Mouse (Mus musculus): ENCODE measurements around the gene Plekhg4.

The Plekhg4 gene

GRCm38 (mm10) chr8:105373032-105373431 is at the start of gene Plekhg4:
TSS of gene Plekhg4 (plus strand) at chr8:105373274.
- DNase-seq (ENCODE audit: low spot score) = no peak

- no peak for DNase-seq (ENCODE audit: low spot score)
Measured at GRCm38 (mm10) chr8:105325641-105326093, 47.4 kb upstream of the Plekhg4 start.

DNA sequence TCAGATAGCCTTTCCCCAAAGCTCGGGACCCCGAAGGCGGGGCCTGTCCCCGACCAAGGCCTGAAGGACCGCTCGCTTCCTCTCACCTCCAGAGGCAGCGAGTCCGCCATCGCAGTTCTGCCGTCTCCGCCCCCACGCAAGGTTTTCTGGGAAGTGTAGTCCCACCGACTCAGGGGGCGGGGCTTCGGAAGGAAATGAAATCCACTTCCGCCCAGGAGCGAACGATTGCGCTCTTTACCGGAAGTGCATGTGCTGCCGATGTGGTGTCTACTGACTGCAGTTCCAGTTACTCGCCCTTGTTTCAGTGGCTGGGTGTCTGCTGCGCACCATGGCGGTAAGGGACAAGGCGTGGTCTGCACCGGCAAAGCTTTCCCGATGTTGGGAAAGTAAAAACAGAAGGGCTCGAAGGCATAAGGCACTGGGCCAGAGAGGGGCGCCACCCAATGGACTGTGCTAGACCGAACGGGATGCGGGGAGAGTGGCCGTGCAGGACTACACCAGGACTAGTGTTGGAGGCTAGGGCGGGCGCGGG is 46.9 kb upstream of the Plekhg4 start, which contains the start of the genes Lrrc29 and Tmem208:
Lrrc29 (minus strand) TSS at position 138 of the 532 bp plus-strand sequence.
Tmem208 (plus strand) TSS at position 214 of the 532 bp plus-strand sequence.
- peak; percentile 97 for DNase-seq (ENCODE audit: low spot score)

- DNase-seq (ENCODE audit: low spot score) = no peak
Measured at GRCm38 (mm10) chr8:105326968-105327367, 46.1 kb upstream of the Plekhg4 start.

- no peak for DNase-seq (ENCODE audit: low spot score)
Measured at GRCm38 (mm10) chr8:105330325-105330724, 42.7 kb upstream of the Plekhg4 start.

GRCm38 (mm10) chr8:105331469-105331868 is 41.6 kb upstream of the Plekhg4 start:
- DNase-seq (ENCODE audit: low spot score) = no peak

DNA sequence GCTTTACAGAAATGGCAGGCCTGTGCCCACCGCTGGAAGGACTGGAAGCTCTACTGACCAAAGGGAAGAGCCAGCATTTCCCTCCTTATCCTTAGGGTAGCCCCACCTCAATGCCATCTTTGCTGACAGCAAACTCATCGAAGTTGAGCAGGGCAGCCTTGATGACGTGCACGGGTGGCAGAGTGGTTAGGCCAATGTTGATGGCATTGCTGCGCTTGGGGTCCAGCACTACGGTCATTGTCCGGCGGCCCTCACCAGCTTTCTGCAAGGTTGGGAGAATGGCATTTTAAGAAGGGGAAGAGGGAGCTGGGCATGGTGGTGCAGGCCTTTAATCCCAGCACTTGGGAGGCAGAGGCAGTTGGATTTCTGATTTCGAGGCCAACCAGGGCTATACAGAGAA is 41.1 kb upstream of the Plekhg4 start:
- no peak for DNase-seq (ENCODE audit: low spot score)

DNA sequence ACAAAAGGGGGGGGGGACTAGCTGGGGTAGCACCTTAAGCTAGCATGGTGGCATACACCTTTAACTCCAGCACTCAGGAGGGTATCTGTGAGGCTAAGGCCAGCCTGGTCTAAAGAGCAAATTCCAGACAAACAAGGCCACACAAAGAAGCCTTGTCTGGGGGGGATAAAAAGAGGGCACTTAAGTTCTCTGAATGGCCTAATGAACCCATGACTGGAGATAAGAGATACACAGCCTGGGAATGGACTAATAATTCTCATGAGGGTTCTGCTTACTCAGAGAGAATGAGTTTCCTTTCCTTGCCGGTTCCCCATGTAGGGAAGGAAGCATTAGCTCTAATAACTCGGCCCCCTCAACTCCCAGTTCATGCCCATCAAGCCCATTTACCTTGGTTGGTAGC is 40.6 kb upstream of the Plekhg4 start:
- no peak for DNase-seq (ENCODE audit: low spot score)

DNA sequence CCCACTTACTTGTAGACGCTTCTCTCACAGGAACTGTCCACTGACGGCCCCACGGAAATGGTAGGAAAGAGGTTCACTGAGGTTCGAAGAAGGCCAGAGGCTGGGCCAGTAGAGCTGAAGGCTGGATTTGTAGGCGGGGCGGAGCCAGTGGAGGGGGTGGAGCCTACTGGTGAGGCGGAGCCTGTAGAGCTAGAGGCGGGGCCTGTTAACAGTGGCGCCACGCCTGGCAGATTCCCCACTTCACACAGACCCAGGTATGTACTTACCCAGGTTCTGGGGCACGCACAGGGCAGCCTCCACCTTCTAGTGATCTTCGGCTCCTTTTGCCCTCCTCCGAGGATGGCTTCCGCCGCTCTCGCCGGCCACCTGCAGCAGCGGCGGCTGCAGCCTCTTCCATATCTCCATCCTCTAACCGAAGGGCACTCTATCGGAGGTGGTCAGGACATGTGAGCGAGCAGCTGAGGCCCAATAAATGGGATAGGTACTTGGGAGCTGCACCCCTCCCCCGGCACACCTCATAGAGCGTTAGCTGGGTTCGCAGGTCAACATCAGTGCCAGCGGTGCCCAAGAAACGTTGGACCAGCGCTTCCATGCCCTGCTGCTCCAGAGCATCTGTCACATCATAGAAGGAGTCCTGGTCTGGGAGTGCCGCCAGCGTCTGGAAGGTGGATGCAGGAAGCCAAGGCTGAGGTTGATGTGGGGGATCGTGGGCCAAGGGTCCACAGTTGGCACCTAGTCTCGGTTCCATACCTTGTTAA is 36.5 kb upstream of the Plekhg4 start:
- no peak for DNase-seq (ENCODE audit: low spot score)

- DNase-seq (ENCODE audit: low spot score) = no peak
Measured at GRCm38 (mm10) chr8:105338992-105339391, 34.1 kb upstream of the Plekhg4 start.

GRCm38 (mm10) chr8:105339886-105340635 is 33.0 kb upstream of the Plekhg4 start:
- no peak for DNase-seq (ENCODE audit: low spot score)

DNA sequence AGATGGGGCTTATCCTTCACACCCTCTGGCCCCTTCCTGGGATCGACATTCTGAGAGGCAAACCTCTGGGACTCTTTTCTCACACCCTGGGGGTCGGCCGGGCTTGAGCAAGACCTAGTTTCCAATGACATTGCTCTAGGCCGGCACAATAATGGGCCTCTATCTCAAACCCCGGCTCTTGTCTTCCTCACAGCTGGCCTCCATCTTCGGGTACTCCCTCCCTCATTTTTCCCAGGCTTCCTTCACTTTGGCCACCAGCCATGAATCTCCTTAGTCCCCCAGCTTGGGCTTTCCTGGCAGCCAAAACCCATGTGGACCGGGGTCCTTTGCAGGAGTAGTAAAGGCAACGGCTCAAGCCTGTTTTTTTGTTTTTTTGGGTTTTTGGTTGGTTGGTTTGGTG is 31.7 kb upstream of the Plekhg4 start:
- DNase-seq (ENCODE audit: low spot score) = no peak

GRCm38 (mm10) chr8:105342768-105343167 is 30.3 kb upstream of the Plekhg4 start:
- DNase-seq (ENCODE audit: low spot score) = no peak

DNA sequence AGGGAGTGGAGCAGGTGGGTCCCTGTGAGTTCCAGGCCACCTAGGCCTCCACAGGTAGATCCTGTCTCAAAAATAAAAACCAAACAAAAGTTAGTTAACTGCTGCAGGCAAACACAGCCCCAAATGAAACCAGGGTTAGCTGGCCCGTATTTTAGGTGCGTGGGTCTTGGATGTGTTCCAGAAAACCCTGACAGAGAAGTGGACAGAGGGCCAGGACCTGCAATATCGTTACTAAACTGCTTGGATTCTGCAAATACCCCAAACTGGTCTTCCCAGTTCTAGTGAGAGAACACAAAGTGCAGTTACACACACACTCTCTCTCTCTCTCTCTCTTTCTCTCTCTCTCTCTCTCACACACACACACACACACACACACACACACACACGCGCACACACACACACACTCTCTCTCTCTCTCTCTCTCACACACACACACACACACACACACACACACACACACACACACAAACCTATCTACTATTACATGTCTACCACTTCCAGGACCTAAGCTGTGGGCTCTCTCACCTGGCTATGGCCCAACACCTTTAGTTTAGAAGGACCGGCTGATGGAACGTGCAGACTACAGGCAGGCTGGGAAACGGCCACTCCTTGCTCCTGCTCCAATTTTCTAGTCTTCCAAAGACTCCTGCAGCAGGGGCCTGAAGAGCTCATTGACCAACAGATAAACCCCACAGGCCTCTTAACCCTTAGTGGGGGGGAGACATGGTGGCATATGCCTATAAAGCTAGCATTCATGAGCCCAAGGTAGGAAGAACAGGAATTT is 29.1 kb upstream of the Plekhg4 start:
- no peak for DNase-seq (ENCODE audit: low spot score)

DNA sequence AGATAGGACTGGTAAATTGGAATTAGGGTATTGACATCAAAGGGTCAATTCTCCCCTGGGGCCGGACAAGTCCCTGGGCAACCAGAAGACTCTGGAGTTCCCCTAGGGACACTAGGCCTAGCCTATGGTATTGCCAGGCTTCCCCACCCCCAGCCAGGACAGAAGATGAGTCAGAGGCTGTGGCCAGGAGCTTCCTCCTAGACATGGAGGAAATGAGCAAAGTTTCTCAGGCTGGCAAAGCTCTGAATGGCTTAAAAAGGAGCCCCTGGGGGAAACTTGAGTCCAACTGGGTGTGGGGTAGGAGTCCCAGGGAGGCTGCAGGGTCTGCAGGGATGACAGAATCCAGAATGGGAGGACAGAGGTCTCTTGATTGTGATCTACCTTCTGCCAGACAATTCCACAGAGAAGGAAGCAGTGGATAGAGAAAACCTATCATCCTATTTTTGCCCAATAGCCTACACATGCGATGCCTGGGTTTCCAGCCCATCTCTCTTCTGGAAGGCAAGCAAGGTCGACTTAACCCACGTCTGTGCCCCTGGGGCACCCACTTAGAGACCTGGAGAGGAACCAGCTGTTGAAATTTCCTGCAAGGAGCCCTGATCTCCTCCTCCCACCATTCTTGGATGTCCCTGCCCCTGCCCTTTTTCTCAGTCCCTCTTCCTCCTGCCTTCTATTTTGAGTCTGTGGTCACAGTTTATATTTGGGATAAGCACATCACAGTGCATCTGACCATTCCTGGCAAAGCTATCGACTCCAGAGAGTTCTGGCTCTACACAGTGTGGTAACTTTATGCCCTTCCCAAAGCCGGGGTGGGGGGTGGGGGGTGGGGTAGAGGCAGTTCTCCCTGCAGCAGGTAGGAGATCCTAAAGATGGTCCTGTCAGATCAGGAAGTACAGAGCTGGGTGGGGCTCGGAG is 27.8 kb upstream of the Plekhg4 start:
- no peak for DNase-seq (ENCODE audit: low spot score)

GRCm38 (mm10) chr8:105346611-105347427 is 26.3 kb upstream of the Plekhg4 start:
- peak; percentile 40 for DNase-seq (ENCODE audit: low spot score)

DNA sequence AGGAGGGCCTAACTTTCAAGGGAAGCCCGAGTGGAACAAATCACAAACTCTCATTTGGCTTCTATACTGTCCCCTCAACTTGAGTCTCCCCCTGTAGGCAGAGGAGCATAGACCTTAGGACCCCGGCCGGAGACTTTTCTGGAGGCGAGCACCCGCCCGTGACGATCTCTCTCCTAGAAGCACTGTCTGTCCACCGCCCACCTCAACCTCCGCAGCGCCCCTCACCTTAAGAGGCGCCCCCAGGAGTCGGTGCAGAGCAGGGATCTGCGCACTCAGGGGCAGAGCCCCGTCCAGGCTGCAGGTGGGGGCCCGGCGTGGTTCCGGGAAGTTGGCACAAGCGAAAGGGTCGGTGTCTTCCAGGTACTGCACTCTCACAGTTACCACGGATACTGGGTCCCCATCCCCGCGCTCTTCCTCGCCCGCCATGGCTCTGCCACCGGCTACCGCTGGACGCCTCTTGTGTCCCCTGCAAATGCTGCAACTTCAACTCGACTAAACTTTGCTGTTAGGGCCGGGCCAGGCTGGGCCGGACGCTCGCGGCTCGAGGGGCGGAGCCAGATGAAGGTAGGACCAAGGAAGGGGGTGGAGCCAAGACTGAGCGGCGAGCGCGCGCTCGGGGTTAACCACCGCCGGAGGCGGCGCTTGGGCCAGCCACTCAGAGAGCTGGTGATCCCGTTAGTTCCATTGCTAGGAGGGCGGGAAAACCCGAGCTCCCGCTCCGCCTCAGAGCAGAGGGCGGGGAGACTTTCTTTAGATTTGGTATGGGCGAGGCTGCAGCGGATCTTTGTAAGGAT is 25.4 kb upstream of the Plekhg4 start, which contains the start of gene Fhod1:
Fhod1 (minus strand) TSS at position 526 of the 794 bp plus-strand sequence.
- peak; percentile 96 for DNase-seq (ENCODE audit: low spot score)

GRCm38 (mm10) chr8:105348450-105349095 is 24.5 kb upstream of the Plekhg4 start, which contains the start of gene Slc9a5:
TSS of gene Slc9a5 (plus strand) at chr8:105348843.
- peak; percentile 75 for DNase-seq (ENCODE audit: low spot score)
